Comparison of ENCODE assay signal across 18 mouse cellular contexts in the genomic region with DNA sequence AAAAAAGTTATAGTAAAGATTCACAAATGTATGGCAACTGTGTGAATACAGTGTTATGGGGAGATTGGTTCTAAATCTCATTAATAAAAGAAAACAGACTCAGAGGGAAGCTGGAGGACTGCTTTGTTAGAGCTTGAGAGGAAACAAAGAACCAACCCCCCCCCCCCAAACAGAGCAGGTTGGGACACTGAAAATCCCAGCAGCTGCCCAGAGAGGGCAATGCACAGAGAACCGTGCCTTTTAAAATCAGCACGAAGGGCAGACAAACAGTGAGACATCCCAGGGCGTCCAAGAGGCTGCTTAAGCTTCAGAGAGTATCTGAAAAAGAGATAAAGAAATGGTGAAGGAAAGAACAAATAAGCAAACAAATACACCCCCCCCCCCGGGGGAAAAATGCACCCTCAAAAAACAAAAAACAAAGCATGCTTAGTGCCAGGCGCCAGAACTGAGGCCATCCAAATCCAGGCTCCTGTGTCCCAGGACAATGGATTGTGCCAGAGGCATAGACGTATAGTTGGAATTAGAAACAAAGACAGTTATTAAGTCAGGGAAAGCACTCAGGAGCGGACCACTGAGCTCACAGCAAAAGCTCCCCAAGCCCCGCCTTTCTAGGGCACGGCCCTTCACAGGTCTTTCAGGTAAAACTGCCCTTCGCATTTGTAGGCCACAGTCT.
DNase-seq lines count a peak whose midpoint lies in the region; ATAC-seq lines count a peak whose summit lies in the region.
"Had no signal": no experiment of that assay in that cellular context is flagged by ENCODE, and none has a peak within 500 bp of the region (broad histone marks: within the 10 kb centered on the region; RNA-seq: fewer than 3 reads in every experiment).

No protein-coding gene starts in this region.

- H3K9ac ChIP-seq in hindbrain, embryonic 12.5 days = no peak overlapping the region
- no peak overlapping the region for H3K9ac ChIP-seq in hindbrain, embryonic 11.5 days (ENCODE audit: low read depth, low read length)
- H3K9ac ChIP-seq in midbrain, embryonic 15.5 days = no peak overlapping the region
- H3K9ac ChIP-seq: embryonic facial prominence, embryonic 13.5 days; forebrain, embryonic 13.5 days; heart, embryonic 12.5 days had no signal

- no peaks in the 10 kb centered on the region for H3K27me3 ChIP-seq in hindbrain, embryonic 12.5 days
- H3K27me3 ChIP-seq in hindbrain, embryonic 11.5 days (ENCODE audit: control insufficient read depth, insufficient read depth, low read length) = no peaks in the 10 kb centered on the region
- H3K27me3 ChIP-seq in embryonic facial prominence, embryonic 10.5 days (replicated peaks; ENCODE audit: low read depth, poor library complexity, severe bottlenecking) = no peaks in the 10 kb centered on the region
- H3K27me3 ChIP-seq in midbrain, embryonic 15.5 days (replicated peaks) = no peaks in the 10 kb centered on the region
- H3K27me3 ChIP-seq: embryonic facial prominence, embryonic 13.5 days; forebrain, embryonic 13.5 days; heart, embryonic 12.5 days had no signal

- no peaks in the 10 kb centered on the region for H3K36me3 ChIP-seq in hindbrain, embryonic 12.5 days
- H3K36me3 ChIP-seq in hindbrain, embryonic 11.5 days (ENCODE audit: control insufficient read depth, insufficient read depth, low read length) = no peaks in the 10 kb centered on the region
- no peaks in the 10 kb centered on the region for H3K36me3 ChIP-seq in embryonic facial prominence, embryonic 10.5 days (replicated peaks)
- H3K36me3 ChIP-seq in midbrain, embryonic 15.5 days (replicated peaks) = no peaks in the 10 kb centered on the region
- H3K36me3 ChIP-seq: embryonic facial prominence, embryonic 13.5 days; heart, embryonic 12.5 days had no signal

- H3K9me3 ChIP-seq in hindbrain, embryonic 12.5 days (replicated peaks) = no peaks in the 10 kb centered on the region
- H3K9me3 ChIP-seq in hindbrain, embryonic 11.5 days (ENCODE audit: control insufficient read depth, low read length) = no peaks in the 10 kb centered on the region
- H3K9me3 ChIP-seq in embryonic facial prominence, embryonic 10.5 days = no peaks in the 10 kb centered on the region
- no peaks in the 10 kb centered on the region for H3K9me3 ChIP-seq in midbrain, embryonic 15.5 days
- H3K9me3 ChIP-seq: embryonic facial prominence, embryonic 13.5 days; forebrain, embryonic 13.5 days; heart, embryonic 12.5 days had no signal

- 27% methylated on average over 10 of the region's 10 CpGs for WGBS in hindbrain, embryonic 12.5 days
- WGBS in hindbrain, embryonic 11.5 days = 37% methylated on average over 10 of the region's 10 CpGs
- WGBS in embryonic facial prominence, embryonic 10.5 days = 24% methylated on average over 10 of the region's 10 CpGs
- WGBS in midbrain, embryonic 15.5 days = 22% methylated on average over 10 of the region's 10 CpGs

- no peak overlapping the region for H3K4me2 ChIP-seq in hindbrain, embryonic 12.5 days (replicated peaks)
- H3K4me2 ChIP-seq in hindbrain, embryonic 11.5 days (replicated peaks; ENCODE audit: low read depth, low read length) = no peak overlapping the region
- H3K4me2 ChIP-seq in midbrain, embryonic 15.5 days = no peak overlapping the region
- H3K4me2 ChIP-seq: embryonic facial prominence, embryonic 13.5 days; forebrain, embryonic 13.5 days; heart, embryonic 12.5 days had no signal

- DNase-seq in hindbrain, embryonic 11.5 days (ENCODE audit: low spot score) = no peak
- DNase-seq in R1 (ENCODE audit: low read depth, low spot score) = peak; percentile 10
- no peak for DNase-seq in embryonic facial prominence, embryonic 10.5 days (ENCODE audit: low spot score)
- DNase-seq in thymus, postnatal 10 days (ENCODE audit: low spot score in 2 of 2) = no peak
- DNase-seq in kidney, postnatal 36 days = no peak
- DNase-seq: cerebellum, adult 11-12 months; cerebellum, postnatal 10 days; heart, postnatal 14 days; kidney, adult 11 months; lung, postnatal 4 days; right cerebral cortex, postnatal 4 days; thymus, postnatal 25 days had no signal

- H3K4me1 ChIP-seq in hindbrain, embryonic 12.5 days = peaks cover 10% of the 10 kb centered on the region
- H3K4me1 ChIP-seq in hindbrain, embryonic 11.5 days (replicated peaks; ENCODE audit: control insufficient read depth, insufficient read depth, low read length) = 0 out of 2 replicates have a peak, but pooled peaks cover 3% of the 10 kb centered on the region
- peaks cover 30% of the 10 kb centered on the region for H3K4me1 ChIP-seq in embryonic facial prominence, embryonic 10.5 days
- peaks cover 8% of the 10 kb centered on the region for H3K4me1 ChIP-seq in midbrain, embryonic 15.5 days

- H3K4me3 ChIP-seq in hindbrain, embryonic 12.5 days = no peak overlapping the region
- no peak overlapping the region for H3K4me3 ChIP-seq in hindbrain, embryonic 11.5 days (ENCODE audit: low read depth, low read length)
- no peak overlapping the region for H3K4me3 ChIP-seq in embryonic facial prominence, embryonic 10.5 days
- no peak overlapping the region for H3K4me3 ChIP-seq in midbrain, embryonic 15.5 days
- H3K4me3 ChIP-seq: embryonic facial prominence, embryonic 13.5 days; erythroblast, embryonic 14.5 days; forebrain, embryonic 13.5 days; heart, embryonic 12.5 days had no signal

- H3K27ac ChIP-seq in hindbrain, embryonic 12.5 days = no peak overlapping the region
- H3K27ac ChIP-seq in hindbrain, embryonic 11.5 days (ENCODE audit: low read depth, low read length) = no peak overlapping the region
- H3K27ac ChIP-seq in embryonic facial prominence, embryonic 10.5 days (replicated peaks) = peak overlapping the region; percentile 27; the same call in 1 of the 2 replicates
- peak overlapping the region; percentile 1; the same call in 1 of the 2 replicates for H3K27ac ChIP-seq in midbrain, embryonic 15.5 days
- H3K27ac ChIP-seq: embryonic facial prominence, embryonic 13.5 days; forebrain, embryonic 13.5 days had no signal

- 0 out of 2 replicates have a peak, but pooled peaks have one; percentile 66 for ATAC-seq in hindbrain, embryonic 12.5 days (ENCODE audit: low FRiP score)
- ATAC-seq in hindbrain, embryonic 11.5 days (ENCODE audit: low FRiP score) = no peak
- ATAC-seq in midbrain, embryonic 15.5 days (replicated peaks) = 0 out of 2 replicates have a peak, but pooled peaks have one; percentile 45
- ATAC-seq: forebrain, embryonic 13.5 days had no signal

Comparison
In these comparisons a context has a peak if more than half of its experiments do, and no peak if none do; other contexts are left out.
1. H3K27ac ChIP-seq: peak in embryonic facial prominence, embryonic 10.5 days (single experiment) and midbrain, embryonic 15.5 days (single experiment); none in hindbrain, embryonic 12.5 days (single experiment) and hindbrain, embryonic 11.5 days (single experiment).